Mouse (Mus musculus): ENCODE data around the gene Ctsz.

The Ctsz gene

DNA sequence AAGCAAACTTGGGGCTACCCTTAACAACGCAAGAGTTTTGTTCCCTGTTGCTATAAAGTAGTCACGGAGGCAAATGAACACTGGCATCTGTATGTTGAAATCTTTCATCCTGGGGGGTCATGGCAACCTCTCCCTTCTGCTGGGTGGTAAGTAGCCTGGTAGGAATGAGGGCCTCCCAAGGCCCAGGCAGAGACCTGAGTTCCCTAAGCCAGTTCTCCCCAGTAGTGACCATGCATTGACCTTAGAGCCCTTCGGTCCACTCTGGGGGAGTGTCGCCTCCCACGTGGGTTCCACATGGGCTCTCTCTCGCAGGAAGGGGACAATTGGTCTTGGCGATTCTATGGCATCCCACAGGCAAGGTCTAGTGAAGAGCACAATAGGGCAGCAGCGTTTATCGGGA lies 1.1 kb upstream of the Ctsz start:
- no peak for DNase-seq (ENCODE audit: low spot score)

DNA sequence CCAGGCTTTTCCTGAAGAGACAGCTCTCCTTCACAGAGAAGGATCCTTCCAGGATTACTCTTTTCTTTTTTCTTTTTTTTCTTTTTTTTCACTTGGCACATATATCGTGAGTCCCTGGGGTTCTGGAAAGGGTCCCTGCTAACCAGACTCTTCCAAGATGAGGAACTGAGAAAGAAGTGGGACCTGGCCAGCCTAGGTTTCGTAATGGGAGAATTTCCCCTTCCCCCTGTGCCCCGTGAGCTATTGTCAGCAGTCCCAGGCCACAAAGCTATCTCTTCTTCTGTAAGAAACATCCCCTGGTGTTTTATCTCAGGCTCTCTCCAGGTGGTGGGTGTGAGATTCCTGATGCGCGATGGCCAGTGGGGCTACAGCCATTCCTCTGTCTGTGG lies 605 bp upstream of the Ctsz start:
- DNase-seq (ENCODE audit: low spot score), result peak; percentile 46

GRCm38 (mm10) chr2:174438181-174438580 lies 658 bp downstream of the Ctsz start:
- DNase-seq (ENCODE audit: low spot score), result no peak

DNA sequence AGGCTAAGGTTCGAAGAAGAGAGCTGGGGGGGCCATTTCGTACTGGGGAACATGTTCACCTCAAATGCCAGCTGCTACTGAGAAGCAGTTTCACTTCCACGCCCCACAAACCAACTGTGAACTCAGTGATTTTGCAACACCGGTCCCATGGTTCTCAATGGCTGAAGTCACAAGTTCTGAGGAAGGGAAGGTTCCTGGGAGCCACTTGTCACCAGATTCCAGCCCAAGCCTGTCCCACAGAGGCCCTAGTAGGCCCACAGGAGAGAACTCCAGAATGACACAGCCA lies 1.2 kb downstream of the Ctsz start:
- DNase-seq (ENCODE audit: low spot score), result peak; percentile 53

DNA sequence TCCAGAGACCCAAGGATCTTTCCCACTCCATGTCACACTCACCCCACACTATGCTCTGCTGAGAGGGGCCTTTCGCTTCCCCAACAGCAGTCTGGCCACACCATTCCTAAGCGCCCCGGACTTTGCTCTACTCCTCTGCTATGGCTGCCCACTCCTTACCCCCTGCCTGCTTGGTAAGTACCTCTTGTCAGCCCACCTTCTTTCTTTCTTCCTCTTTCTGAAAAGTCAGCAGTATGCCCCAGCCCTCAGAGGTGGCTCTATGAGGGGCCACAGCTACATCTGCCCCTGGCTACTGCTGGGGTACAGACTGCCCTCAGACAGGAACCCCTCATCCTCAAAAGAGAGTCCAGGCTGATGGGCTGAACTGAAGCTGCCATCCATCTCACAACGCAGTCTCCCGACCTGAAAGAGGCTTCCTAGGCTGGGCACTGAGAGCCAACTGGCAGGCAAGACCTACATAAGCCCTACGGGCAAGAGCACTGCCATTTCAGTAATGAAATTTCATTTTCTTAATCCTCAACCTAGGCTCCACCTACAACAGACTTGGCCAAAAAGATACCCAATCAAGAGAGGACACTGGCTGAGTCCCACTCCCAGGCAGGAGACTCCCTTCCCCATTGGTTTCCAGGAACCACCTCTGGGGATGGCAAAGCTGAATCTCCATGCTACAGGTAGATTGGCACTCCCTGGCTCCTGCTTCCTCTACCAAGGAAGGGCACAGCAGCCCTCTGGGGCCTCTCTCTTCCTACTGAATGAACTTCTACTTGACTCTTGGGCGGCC lies 1.7 kb downstream of the Ctsz start:
- no peak for DNase-seq (ENCODE audit: low spot score)

- peak; percentile 57 for DNase-seq (ENCODE audit: low spot score)
Measured at GRCm38 (mm10) chr2:174436076-174436701, 2.6 kb downstream of the Ctsz start.

DNA sequence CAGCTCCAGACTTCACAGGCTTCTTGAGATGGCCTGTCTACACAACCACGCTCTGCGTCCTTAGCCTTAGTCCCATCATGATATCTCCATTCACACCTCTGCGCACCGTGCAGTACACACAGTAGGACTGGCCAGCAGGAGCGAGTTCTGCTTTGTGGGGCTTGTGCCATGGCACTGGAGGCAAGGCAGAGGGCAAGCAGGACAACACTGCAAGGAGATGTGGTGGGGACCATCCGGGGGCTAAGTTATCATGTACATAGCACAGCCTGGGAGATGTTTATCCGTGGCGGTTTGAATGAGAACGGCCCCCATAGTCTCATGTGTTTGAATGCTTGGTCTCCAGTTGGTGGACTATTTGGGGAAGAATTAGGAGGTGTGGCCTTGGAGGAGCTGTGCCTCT lies 3.9 kb downstream of the Ctsz start:
- no peak for DNase-seq (ENCODE audit: low spot score)

- no peak for DNase-seq (ENCODE audit: low spot score)
Measured at GRCm38 (mm10) chr2:174428996-174429591, 9.7 kb downstream of the Ctsz start.

GRCm38 (mm10) chr2:174428076-174428835 lies 10.6 kb downstream of the Ctsz start:
- no peak for DNase-seq (ENCODE audit: low spot score)

GRCm38 (mm10) chr2:174426856-174427255 lies 12.0 kb downstream of the Ctsz start:
- no peak for DNase-seq (ENCODE audit: low spot score)

DNA sequence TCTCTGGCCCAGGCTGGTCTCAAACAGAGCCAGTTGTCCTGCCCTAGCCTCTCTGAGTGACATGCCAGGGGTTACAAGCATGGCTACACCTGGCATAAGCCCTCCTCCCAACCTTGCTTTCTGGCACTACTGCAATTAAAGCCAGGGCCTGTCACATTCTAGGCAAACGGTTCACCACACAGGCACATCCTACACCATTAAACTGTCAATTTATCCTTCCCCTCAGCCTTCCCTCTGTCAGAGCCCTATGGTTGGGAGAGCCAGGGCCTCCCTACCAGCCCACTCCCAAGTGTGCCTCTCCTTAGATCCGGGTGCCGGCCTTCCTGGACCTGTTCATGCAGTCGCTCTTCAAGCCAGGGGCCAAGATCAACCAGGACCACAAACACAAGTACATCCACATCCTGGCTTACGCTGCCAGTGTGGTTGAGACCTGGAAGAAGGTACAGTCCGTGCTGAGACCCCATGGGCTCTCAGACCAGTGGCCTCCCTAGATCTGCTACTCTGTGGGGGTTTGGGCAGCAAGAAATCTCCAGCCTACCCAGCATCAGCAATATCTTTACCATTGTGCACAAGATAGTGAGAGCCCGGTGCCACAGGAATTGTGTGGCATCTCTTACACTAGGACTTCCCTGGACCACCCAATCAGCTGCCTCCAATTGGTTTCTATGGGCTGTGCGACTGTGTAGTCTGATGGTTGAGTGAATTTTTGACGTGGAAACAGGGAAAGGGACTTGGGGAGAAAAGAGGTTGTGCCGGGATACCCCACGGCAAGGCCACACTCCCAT lies 14.3 kb downstream of the Ctsz start:
- no peak for DNase-seq (ENCODE audit: low spot score)

GRCm38 (mm10) chr2:174421107-174421506 lies 17.7 kb downstream of the Ctsz start:
- no peak for DNase-seq (ENCODE audit: low spot score)

- peak; percentile 96 for DNase-seq (ENCODE audit: low spot score)
Measured at GRCm38 (mm10) chr2:174415731-174416310, 23.0 kb downstream of the Ctsz start, which contains the start of gene Nelfcd. Gene Nelfcd, plus strand, starts transcription at chr2:174415804.

DNA sequence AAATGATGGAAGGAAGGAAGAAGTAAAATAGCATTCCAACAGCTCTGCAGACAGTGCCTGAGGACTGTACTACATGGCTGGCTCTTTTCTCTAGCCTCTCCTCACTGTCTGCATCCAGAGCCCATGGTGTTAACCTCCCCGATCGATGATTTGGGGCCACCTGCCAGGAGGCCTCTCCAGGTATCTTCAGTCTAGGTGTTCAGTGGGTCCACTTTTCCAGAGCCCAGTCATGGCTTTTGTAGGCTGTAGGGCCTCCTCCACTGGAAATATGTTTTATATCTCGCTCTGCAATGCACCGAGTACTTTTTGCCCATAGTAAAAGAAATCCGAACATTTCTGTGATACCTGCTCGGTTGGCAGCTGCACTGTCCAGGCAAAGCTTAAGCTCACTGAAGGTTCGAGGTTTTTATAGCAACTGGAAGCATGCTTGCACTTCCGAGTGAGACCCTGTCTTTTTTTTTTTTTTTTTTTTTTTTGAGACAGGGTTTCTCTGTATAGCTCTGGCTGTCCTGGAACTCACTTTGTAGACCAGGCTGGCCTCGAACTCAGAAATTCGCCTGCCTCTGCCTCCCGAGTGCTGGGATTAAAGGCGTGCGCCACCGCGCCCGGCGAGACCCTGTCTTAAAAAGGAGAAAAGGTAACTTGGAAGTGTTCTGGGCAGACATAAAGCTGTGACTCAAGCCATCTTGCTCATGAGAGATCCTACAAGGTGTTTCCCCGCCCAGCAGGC lies 23.7 kb downstream of the Ctsz start:
- no peak for DNase-seq (ENCODE audit: low spot score)

GRCm38 (mm10) chr2:174413127-174413526 lies 25.7 kb downstream of the Ctsz start:
- DNase-seq (ENCODE audit: low spot score), result no peak

GRCm38 (mm10) chr2:174410222-174410621 lies 28.6 kb downstream of the Ctsz start:
- DNase-seq (ENCODE audit: low spot score), result no peak

GRCm38 (mm10) chr2:174400396-174400795 lies 38.4 kb downstream of the Ctsz start:
- no peak for DNase-seq (ENCODE audit: low spot score)

DNA sequence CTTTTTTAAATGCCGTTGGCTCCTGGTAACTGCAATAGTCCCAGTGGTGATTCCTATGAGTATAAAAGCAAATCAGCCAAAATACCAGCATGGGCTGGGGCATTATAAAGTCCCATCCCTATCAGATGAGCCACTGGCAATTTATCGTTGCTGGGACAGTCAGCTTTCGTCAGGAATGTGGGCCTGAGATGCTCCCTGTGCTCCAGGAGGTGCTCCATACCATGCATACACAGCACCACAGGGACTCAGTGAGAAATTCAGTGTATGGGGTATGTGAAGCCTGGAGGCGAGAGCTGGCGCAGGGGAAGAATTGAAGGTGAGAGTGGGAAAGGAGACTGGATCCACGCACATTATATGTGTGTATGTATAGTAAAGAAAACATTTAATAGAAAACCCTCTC lies 41.0 kb downstream of the Ctsz start:
- DNase-seq (ENCODE audit: low spot score), result no peak

- no peak for DNase-seq (ENCODE audit: low spot score)
Measured at GRCm38 (mm10) chr2:174397065-174397464, 41.8 kb downstream of the Ctsz start.

GRCm38 (mm10) chr2:174396643-174397042 lies 42.2 kb downstream of the Ctsz start:
- DNase-seq (ENCODE audit: low spot score), result no peak

DNA sequence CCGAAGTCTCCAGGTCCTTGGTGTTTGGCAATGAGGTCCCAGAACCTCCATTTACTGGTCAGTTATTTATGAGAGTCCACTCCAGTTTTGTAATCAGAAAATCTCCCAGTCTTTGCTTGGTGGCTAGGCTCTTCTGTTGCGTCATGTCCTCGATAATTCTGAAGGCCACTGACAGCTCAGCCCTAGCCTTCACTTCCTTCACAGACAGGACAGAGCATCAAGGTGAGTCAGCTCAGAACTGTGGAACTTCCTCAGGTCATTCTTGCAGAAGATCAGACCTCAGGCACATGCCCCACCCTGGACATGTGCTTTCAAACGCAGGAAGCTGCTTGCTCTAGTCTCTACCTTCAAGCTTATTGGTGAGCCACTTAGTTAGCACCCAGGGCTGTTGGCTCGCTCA lies 45.5 kb downstream of the Ctsz start:
- no peak for DNase-seq (ENCODE audit: low spot score)

All from layer of hippocampus, adult 11-12 months (tissue).